Mouse (Mus musculus) cerebellum, postnatal 25 days (tissue): Measurements from ENCODE around the gene Akap1.

Experiments used
- DNase-seq, 2 experiments: peaks; one replicate each; pipeline ENCODE4 v3.0.0; 2021; ENCODE audit warnings: mixed read lengths in 2 of 2

Gene Akap1

GRCm38 (mm10) chr11:88841406-88841805 is 23.0 kb downstream of the Akap1 start:
- DNase-seq = no peak

DNA sequence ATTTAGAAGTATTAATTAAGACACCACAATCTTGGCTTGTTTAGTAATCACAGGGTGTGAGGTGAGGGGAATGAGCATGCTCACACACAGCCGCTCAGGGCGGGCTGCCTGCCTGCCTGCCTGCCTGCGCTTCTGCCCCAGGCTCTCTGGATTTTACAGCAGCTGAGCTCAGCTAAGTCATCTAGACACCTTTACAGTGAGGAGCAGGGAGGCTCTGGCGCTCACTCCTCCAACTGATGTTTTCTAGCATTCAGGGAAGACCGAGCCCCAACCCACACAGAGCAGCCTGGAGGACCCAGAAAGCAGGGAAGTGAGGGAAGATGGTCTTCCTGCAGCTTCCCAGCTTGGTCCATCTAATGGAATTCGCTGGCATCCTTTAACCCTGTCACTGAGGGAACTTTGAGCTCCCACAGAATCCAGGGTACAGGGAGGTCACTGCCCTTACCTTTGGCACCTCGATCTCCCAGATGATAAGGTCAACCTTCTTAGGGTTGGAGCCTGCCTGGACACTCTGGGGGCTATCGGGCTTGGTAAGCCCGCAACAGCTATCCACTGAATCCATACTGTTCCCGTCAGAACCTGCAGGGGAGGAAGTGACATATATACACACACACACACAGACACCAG is 23.5 kb downstream of the Akap1 start:
- DNase-seq = no peak

- DNase-seq = no peak
Measured at GRCm38 (mm10) chr11:88840292-88840691, 24.1 kb downstream of the Akap1 start.

GRCm38 (mm10) chr11:88839379-88839778 is 25.0 kb downstream of the Akap1 start:
- no peak for DNase-seq

DNA sequence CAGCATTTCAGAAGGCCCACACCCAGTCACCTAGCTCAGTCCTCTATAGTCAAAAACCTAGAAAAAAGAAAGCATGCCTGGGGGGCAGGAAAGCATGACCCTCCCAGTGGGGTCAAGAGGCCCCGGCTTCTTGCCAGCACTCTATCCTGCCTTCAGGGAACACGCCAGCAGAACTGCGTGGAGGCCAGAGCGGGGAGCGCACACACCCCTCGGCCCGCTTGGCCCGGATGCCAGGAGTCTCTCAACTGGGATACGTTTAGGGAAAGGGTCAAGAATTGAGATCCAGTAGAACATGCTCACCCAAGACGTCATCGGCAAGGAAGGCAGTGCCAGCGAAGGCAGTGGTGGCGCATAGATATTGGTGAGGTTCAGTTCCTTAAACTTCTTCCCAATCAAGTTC is 25.8 kb downstream of the Akap1 start:
- no peak for DNase-seq

DNA sequence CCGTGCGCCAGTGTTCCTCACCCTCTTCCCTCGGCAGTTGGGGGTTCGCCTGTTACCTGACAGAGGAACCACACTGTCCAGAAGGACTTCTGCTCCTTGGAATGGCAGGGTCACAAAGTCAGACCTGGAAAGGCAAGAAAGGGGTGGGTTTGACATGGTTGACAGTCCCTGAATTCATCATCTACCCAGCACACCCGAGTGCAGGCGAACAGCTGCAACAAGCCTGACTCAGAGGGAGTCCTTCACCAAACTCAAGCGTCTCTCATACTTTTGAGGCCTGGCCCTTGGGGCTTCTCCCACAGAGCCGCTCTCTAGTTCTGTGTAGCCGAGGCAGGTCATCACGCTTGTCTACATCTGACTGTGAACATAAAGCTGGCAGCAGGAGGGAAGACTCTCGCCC is 29.8 kb downstream of the Akap1 start:
- no peak for DNase-seq

DNA sequence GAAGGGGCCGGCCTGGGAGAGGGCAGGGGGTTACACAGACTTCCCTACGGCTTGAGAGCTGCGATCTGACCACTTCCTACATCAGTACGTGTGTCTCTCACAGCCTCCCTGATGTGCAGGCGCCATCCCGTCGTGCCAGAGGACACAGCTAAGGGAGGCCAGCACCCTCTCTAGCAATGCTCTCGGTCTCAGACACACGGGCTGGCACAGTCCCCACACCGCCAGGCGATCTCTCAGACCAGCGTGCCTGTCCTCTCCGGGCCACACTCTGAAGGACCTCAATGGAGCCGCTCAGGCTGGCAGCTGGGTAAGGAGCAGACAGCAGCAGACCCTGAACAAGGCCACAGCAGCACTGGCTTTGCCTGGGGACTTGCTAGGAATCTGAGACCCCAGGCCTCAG is 30.3 kb downstream of the Akap1 start:
- no peak for DNase-seq

DNA sequence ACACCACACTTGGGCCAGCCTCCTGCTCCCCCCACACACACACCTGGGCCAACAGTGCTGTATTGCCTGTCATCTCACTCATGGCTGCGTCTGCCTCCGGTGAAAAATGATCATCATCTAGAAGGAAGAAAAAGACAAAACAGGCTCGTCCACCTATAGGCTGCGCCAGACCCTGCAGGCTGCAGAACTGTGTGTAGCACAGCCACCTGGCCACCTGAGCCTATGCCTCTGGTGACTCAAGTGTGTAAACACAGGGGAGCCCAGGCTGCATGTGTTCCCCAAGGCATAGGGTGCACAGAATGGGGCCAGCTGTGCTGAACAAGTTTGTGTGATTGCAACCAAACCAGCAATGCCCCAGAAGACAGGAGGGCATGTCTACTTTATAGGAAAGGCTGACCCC is 31.3 kb downstream of the Akap1 start:
- DNase-seq = no peak

GRCm38 (mm10) chr11:88830257-88830804 is 34.1 kb downstream of the Akap1 start:
- DNase-seq = peak; percentile 45 to 67

GRCm38 (mm10) chr11:88828528-88828927 is 35.9 kb downstream of the Akap1 start:
- DNase-seq = no peak

GRCm38 (mm10) chr11:88825909-88826308 is 38.5 kb downstream of the Akap1 start:
- DNase-seq = peak; percentile 58 to 76

GRCm38 (mm10) chr11:88822991-88823390 is 41.4 kb downstream of the Akap1 start:
- peak; percentile 75 to 79 for DNase-seq

- no peak for DNase-seq
Measured at GRCm38 (mm10) chr11:88822526-88822925, 41.9 kb downstream of the Akap1 start.

GRCm38 (mm10) chr11:88820742-88821576 is 43.4 kb downstream of the Akap1 start:
- DNase-seq = no peak

DNA sequence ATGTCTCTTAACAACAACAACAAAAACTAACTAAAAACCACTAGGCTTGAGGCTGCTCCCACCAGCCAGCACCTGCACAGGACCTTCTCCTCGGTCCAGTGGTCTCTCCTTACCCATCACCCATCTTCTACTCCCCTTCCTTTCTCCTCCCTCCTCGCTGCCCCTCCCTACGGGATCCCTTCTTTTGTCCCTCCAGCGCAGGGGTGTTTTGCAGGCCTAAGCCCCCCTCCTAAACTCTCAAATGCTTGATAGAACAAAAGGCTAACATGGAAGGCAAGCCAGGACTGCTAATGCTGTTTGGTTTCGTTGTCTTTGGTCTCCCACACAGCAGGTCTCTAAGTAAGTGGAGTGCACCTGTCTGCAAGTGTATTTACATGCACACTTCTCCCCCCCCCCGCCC is 44.1 kb downstream of the Akap1 start:
- DNase-seq = no peak

- no peak for DNase-seq
Measured at GRCm38 (mm10) chr11:88817061-88817460, 47.3 kb downstream of the Akap1 start.

GRCm38 (mm10) chr11:88803231-88804010 is 61.0 kb downstream of the Akap1 start:
- no peak for DNase-seq

DNA sequence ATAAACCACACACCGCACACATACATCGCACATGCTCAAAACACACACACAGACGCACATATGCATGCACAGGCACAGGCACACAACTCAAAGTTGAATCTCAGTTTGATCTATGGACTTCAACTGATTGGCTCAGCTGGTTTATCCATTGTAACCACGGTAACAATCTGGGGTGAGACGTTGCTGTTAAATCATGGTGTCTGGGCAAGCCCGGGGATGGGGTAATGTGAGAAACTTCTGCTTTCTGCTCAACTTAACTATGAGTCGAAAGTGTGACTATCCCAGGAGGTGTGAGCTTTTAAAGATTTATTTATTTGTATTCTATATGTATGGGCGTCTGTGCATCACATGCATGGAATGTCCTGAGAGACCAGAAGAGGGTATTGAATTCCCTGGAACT is 68.2 kb downstream of the Akap1 start:
- DNase-seq = no peak

GRCm38 (mm10) chr11:88789893-88790292 is 74.5 kb downstream of the Akap1 start:
- DNase-seq = no peak

DNA sequence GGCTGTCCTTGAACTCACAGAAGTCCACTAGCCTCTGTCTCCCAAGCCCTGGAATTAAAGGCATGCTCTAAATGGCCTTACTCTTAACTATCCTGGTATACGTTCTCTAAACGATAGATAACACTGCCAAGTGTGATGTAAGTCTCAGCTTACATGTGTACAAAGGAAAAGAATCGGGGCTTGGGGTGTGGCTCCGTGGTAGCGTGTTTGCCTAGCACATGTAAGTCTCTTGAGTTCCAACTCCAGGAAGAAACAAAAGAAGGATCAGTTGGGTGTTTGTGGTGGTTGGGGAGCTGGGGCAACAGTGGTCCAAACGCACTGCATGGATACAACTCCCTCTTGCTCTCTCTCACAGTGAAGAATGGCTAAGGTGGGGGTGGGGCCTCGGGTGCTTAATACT is 77.6 kb downstream of the Akap1 start:
- DNase-seq = no peak

- DNase-seq = no peak
Measured at GRCm38 (mm10) chr11:88783525-88783924, 80.9 kb downstream of the Akap1 start.

GRCm38 (mm10) chr11:88782531-88782930 is 81.9 kb downstream of the Akap1 start:
- no peak for DNase-seq
